Mouse (Mus musculus) Muller cell, postnatal 12 days (primary cell): ENCODE data around the gene Ptgs2.

Experiments used
- DNase-seq: peaks from one replicate; pipeline ENCODE4 v3.0.0-alpha.2; 2015; ENCODE audit errors: inconsistent ontology term

Ptgs2 gene

GRCm38 (mm10) chr1:150147272-150147671, 47.4 kb downstream of the Ptgs2 start:
- no peak for DNase-seq

DNA sequence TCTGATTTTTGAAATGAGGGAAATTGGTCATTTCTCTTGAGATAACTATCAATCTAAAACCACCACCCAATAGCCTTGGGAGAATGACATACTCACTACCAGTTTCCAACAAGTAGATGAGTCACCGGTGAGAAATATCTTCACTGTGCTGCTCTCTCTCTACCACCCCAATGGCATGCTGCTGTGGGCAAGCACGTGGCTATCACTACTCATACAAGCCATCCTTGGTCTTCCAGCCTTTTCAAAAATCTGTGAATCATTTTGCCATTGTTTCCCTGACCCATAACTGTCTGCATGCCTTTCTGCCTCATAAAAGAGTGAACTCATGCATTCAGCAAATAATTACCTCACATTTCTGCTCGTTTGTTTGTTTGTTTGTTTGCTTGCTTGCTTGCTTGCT, 51.6 kb downstream of the Ptgs2 start:
- peak; percentile 91 for DNase-seq
